Mouse (Mus musculus) ovary, postnatal 14 days (tissue): ENCODE data around the gene Arhgap44.

Source experiments
- DNase-seq: peaks from one replicate; pipeline ENCODE4 v3.0.0; 2022; ENCODE audit warnings: low spot score

Arhgap44 gene

DNA sequence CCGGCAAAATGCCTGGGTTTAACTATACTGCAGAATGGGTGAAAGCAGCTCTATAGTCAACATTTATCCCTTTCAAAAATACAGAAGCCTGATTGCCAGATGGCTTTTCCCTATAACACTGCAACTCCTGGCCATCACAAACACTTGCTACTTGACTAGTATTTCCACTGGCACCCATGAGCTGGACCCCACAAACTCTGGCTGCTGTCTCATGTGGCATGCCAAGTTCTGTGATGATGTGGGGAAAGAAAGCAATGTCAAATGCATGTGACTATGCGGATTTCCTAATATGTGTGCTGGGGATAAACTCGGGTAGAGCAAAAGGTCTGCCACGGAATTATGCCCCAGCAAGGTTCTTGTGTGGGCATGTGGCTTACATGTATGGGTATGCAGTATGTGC lies 156.7 kb downstream of the Arhgap44 start:
- DNase-seq: no peak

DNA sequence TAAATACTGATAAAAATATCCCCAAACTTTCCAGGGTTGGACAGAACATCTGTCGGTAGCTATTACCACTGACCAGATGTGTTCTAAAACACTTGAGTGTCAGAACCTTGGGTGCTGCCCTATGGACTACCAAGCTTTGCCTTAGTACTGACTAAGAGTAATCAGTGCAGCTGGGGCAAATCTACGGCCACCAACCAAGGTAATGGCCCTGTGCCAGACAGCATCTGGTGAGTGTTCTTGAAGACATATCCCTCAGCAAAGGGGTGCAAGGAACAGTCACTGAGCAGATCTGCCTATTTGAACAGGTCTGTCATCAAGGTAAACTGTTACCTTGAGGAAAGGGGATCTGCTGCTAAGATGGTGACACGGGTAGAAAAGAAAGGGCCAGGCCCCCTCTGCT lies 157.9 kb downstream of the Arhgap44 start:
- no peak for DNase-seq

DNA sequence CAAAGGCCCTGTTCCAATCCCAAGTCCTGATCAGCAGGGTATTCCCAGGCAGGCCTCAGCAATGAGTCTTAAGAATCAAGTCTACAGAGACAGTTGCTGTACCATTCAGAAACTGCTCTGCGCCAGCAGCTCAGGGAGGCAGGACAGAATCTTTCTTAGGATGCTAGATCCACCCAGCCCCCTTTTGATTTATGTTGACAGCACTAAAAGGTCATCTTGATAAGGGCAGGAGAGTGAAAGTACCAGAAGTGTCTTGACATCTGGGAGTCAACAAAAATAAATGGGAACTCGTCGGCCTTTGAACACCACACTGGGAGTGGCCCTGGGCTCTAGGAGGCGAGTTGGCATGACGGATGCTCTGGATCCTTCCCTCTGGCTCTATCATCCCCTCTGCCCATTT lies 159.2 kb downstream of the Arhgap44 start:
- DNase-seq: no peak

DNA sequence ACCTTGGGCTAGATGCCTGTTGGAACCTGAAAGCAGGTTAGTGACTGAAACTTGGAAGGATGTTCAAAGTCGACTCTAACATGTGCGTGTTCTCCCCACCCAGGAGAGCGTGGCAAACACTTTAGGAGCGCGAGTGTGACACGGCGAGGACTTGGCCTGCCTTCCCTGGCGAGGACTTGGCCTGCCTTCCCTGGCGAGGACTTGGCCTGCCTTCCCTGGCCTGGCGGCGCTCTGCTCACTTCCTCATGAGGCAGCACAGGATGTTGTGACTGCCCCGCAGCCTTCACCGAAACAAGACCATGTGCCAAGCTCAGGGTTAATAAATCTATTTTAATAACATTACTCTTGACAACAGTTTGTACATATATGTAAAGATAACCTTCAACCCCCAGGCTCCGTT lies 161.0 kb downstream of the Arhgap44 start:
- no peak for DNase-seq

DNA sequence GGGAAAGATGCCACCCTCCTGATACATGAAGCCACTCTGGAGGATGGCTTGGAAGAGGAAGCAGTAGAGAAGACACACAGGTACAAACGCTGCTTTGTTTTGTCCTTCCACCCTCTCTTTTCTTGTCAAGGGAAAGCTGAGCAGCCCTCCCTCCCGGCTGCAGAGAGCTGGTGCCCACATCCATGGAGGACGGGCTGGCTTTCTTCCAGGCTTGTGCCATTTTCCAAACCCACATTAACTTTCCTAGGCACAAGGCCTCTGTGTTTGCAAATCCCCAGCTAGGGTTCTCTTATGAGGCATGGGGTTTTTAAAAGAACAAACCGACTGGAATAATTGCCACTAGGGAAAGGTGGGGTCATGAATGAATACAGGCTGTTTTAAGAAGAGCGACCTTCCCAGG lies 163.1 kb downstream of the Arhgap44 start:
- DNase-seq: no peak

DNA sequence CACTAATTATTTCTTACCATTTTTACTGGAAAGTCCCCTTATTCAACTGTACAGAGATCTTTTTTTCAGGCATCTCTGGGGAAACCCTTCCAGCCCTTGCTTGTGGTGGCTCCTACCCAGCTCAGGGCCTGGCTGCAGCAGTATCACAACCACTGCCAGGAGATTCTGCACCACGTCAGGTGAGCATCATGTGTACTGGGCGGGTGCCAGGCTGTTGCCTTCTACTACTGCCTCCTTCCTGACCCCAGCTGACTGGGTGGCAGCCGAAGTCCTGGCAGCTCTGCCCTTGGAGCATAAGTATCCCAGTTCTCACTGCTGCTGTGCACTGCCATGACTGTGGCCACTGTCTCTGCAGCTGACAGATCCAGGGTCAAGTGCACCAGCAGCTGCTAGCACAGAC lies 164.3 kb downstream of the Arhgap44 start:
- DNase-seq: no peak

DNA sequence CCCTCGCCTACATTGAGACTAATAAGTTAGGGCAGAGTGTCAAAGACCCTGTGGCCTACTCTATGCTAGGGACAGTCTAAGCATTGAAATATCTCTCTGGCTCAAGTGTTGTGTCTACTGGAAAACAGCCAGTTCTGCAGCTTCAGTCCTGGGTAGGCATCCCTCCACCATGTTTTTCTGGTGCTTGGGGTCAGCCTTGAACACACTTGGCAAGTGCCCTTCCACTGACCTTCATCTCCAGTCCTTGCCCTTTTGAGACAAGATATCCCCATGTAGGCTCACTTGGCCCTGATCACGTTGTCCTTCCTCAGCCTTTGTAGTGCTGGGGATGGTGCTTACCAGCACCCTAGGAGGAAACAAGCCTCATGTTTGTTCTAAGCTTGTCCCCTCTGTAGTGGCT lies 174.2 kb downstream of the Arhgap44 start:
- no peak for DNase-seq

DNA sequence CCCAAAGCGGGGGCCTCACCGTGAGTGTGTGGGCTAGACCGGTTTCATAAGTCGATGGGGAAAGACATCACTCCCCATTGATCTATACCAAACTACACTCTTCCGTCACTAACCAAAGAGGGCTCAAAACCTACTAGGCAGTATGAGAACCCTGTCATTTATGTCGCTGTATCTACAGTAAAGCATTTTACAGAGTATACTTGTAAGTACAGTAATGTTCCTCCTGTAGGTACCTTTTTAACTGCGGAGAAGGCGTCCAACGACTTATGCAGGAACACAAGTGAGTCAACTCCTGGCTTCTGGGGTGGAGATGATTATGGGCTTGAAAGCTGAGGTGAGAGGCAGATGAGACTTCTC lies 183.3 kb downstream of the Arhgap44 start:
- DNase-seq: no peak

DNA sequence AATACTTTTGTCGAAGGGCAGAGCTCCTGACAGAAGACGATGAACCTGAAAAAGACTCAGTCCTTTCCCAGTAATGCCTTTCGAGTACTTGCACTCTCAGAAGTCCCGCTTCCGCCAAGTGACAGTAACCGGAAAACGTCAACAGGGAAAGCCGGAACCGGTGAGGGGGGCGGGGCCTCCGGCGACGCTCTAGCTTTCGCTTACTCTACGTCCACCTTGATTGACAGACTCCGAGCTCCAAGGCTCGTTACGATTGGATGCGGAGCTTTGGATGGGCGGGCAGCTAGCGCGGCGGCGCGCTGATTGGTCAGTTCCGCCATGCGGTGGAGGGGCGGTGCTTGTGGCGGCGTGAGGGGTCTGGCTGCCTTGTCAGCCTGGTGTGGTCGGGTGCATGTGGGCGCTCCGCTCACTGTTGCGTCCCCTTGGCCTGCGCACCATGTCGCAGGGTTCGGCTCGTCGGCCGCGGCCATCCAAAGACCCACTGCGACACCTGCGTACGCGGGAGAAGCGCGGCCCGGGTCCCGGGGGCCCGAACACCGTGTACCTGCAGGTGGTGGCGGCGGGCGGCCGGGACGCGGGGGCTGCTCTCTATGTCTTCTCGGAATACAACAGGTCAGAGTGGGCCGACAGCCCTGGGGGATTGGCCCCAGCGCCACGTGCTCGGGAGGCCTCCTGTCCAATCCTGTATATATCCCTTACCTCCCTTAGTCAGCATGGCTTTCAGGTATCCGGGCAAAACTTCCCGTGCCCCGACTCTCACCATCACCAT lies 183.9 kb downstream of the Arhgap44 start, which contains the start of gene Elac2:
Gene Elac2, plus strand, starts transcription at position 319 of the 769 bp plus-strand sequence.
- DNase-seq: peak; percentile 96

DNA sequence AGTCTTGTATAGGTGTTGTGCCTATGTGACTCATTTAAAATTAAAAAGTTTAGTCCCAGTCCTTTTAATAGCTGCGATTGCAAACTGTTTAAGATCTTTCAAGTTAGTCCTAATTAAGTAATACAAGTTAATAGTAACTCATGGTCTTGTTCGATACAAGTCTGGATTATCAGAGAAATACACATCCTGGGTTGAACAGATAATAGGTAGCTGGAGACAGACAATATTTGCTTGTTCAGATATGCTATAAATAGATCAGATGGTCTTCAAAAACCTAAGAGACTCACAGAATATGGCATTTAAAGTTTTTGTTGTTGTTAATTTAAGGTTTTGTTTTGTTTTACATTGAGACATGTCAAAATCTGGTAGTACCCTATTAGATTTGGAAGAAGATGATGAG lies 190.3 kb downstream of the Arhgap44 start:
- no peak for DNase-seq

DNA sequence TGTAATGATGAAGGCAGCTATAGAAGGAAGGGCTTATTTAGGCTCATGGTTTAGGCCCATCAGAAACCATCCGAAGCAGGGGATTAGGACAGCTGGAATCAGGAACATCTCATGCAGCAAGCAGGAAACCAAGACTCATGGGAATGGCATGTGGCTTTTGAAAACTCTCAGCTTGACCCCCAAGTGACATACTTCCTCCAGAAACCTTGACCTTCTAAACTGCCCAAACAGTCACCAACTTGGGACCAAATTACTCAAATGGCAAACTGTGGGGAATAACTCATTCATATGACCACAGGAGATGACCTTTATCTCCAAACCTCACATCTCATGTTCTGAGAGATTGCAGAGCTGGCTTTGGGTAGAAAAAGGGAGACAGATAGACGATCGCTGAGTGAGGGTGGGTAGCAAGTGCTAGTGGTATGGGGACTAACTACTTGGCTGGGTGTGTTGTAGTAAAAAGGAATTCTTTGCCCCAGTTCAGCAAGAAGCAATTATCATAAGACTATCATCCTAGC lies 191.2 kb downstream of the Arhgap44 start:
- DNase-seq: no peak

DNA sequence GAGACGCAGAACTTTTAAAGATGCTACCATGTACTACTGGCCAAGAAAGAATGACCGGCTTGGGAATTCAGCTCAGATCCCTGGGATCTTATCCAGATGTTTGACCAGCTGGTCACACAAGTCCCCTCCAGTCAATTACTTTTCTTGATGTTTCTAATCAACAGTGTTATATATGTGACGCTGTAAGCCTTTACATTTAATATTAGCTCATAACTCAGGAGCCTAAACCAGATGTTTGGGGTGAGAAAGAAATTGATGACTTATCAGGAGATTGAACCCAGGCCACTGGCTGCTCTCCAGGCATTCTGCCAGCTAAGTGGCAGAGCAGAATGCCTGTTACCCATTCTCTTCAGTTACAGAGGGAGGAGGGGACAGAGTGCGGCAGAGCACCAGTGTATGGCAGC lies 193.8 kb downstream of the Arhgap44 start:
- DNase-seq: no peak

DNA sequence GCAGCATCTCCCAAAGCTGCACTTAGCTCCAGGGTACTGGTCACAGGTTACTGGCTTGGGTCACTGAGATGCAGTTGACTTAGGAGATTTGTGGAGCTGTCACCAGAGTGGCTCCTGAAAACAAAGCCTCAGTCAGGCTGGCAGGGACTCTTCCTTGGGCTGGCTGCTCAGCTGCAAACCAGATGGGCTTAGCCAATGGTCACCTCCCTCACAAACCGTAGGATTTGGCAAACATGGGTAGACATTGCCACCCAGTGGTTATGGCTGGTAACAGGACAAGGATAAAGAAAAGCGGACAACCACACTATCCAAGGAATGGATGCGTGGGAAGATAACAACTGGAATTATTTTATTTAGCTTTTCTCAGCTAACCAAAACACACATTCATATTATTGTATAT lies 194.3 kb downstream of the Arhgap44 start:
- DNase-seq: peak; percentile 73

DNA sequence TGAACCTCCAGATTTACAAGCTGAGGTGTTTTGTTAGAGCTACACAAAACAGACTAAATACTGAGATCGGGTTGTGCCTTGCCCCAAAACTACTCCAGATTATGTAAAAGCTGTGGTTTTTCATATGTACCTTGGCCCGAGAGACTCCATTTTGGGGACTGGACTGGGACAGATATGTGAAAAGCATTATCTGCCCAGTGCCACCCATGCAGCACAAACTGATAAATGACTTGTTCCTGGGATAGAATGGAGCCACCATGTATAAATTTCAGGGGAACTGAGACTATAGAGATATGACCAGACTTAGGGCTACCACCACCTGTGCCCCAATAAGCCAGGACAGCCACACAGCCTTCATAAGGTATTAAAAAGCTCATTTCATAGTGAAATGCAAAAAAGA lies 200.1 kb downstream of the Arhgap44 start:
- no peak for DNase-seq

DNA sequence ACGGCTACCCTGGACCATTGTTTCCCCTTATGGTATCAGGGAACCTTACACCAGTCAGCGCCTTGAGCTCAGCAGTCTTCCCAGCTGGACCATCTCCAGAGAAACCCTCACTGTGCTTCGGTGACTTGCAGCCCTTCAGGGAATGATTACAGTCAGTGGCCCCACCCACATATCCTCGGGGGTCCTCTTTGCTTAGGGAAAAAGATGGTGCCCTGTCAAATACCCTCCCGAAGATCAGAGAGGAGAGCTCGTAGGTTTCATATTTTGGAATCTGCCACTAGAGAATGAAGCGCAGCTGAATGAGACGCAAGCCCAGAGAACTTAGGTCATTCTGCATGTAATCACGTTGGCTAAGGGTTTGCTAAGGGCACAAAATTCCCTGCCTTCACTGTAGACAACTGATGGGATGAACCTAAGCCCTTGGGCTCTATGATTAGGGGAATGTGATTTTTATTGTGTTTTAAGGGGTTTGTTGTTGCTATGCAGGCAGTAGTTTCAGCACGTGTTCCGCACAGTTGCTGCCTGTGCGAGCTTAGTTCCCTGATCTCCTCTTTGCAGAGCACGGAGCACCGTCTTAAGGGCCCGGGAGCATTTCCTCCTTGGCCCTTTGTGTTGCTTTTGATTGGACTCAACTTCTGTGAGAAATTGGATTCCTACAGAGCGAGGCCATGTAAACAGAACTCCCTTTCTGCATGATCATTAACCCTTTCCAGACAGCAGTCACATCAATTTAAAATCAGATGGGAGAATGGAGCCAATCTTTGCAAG lies 205.6 kb downstream of the Arhgap44 start:
- DNase-seq: no peak
